Mouse (Mus musculus) monocyte, adult 2 months (primary cell): ENCODE measurements around the gene Best1.

Experiments
- DNase-seq, 2 experiments: peaks; one replicate each; pipeline ENCODE4 v3.0.0; 2022; ENCODE audit warnings: low spot score in 2 of 2, low read depth in 1 of 2

The Best1 gene

GRCm38 (mm10) chr19:9992011-9992958 lies 9.1 kb downstream of the Best1 start:
- DNase-seq, result no peak

- peak; percentile 48 to 70 for DNase-seq
Measured at GRCm38 (mm10) chr19:9991304-9991703, 10.1 kb downstream of the Best1 start.

- DNase-seq, result no peak
Measured at GRCm38 (mm10) chr19:9989884-9990256, 11.6 kb downstream of the Best1 start.

- DNase-seq, result no peak
Measured at GRCm38 (mm10) chr19:9989171-9989883, 12.1 kb downstream of the Best1 start.

- no peak for DNase-seq
Measured at GRCm38 (mm10) chr19:9987593-9987992, 13.8 kb downstream of the Best1 start.

GRCm38 (mm10) chr19:9987192-9987591 lies 14.2 kb downstream of the Best1 start:
- no peak for DNase-seq

- no peak for DNase-seq
Measured at GRCm38 (mm10) chr19:9985900-9986421, 15.5 kb downstream of the Best1 start.

GRCm38 (mm10) chr19:9985190-9985899 lies 16.1 kb downstream of the Best1 start:
- no peak for DNase-seq

GRCm38 (mm10) chr19:9984111-9985055 lies 17.1 kb downstream of the Best1 start:
- DNase-seq, result no peak

GRCm38 (mm10) chr19:9982852-9983542 lies 18.4 kb downstream of the Best1 start:
- peak in 1 of 2 experiments; percentile 77 for DNase-seq

GRCm38 (mm10) chr19:9982151-9982851 lies 19.1 kb downstream of the Best1 start:
- peak; percentile 92 to 95 for DNase-seq

GRCm38 (mm10) chr19:9981621-9982020 lies 19.8 kb downstream of the Best1 start:
- DNase-seq, result no peak

GRCm38 (mm10) chr19:9980258-9980657 lies 21.2 kb downstream of the Best1 start, which contains the start of gene Fth1:
TSS of gene Fth1 (plus strand) at chr19:9980598.
- DNase-seq, result no peak

- no peak for DNase-seq
Measured at GRCm38 (mm10) chr19:9979156-9979555, 22.3 kb downstream of the Best1 start.

GRCm38 (mm10) chr19:9978431-9978951 lies 22.9 kb downstream of the Best1 start:
- peak; percentile 68 to 72 for DNase-seq

GRCm38 (mm10) chr19:9977085-9977484 lies 24.3 kb downstream of the Best1 start:
- no peak for DNase-seq

GRCm38 (mm10) chr19:9974853-9975252 lies 26.6 kb downstream of the Best1 start:
- peak; percentile 80 for DNase-seq

- no peak for DNase-seq
Measured at GRCm38 (mm10) chr19:9968081-9968787, 33.2 kb downstream of the Best1 start.
